Mouse (Mus musculus) adrenal gland, postnatal 36 days (tissue): ENCODE data around the gene AU022252. TPM values are rescaled to one million over a fixed set of nuclear protein-coding genes. Genes with fewer than 3 reads are reported as not detected.
"Not testable (repeated sequence)": the region's sequence is repeated elsewhere in the genome, so short reads cannot be mapped to it uniquely, and the experiment has no call there.

ENCODE experiments used
- DNase-seq, 2 experiments: peaks; one replicate each; pipeline ENCODE4 v3.0.0; 2021; ENCODE audit warnings: mixed read lengths in 1 of 2
- long read RNA-seq, 2 experiments: library from polyadenylated mRNA; stranded (forward); transcript quantifications; one replicate each; pipeline ENCODE4 v2.0.0; 2021; ENCODE audit warnings: borderline sequencing depth in 2 of 2
- total RNA-seq, 2 experiments: library from RNA; stranded (reverse); gene quantifications; 2 replicates each; pipeline ENCODE4 v1.2.3; 2021

The AU022252 gene
- total RNA-seq = 10 to 100 TPM; 25.8 to 26.6 TPM
- long read RNA-seq, experiment 1, full-length matches to known transcripts = 30 of 38 reads
- long read RNA-seq, experiment 1, partial matches to known transcripts = 0 of 38 reads
- long read RNA-seq, experiment 1, other reads (novel, unspliced or antisense) = 8 of 38 reads
- long read RNA-seq, experiment 2, full-length matches to known transcripts = 14 of 19 reads
- long read RNA-seq, experiment 2, partial matches to known transcripts = 3 of 19 reads
- long read RNA-seq, experiment 2, other reads (novel, unspliced or antisense) = 2 of 19 reads

DNA sequence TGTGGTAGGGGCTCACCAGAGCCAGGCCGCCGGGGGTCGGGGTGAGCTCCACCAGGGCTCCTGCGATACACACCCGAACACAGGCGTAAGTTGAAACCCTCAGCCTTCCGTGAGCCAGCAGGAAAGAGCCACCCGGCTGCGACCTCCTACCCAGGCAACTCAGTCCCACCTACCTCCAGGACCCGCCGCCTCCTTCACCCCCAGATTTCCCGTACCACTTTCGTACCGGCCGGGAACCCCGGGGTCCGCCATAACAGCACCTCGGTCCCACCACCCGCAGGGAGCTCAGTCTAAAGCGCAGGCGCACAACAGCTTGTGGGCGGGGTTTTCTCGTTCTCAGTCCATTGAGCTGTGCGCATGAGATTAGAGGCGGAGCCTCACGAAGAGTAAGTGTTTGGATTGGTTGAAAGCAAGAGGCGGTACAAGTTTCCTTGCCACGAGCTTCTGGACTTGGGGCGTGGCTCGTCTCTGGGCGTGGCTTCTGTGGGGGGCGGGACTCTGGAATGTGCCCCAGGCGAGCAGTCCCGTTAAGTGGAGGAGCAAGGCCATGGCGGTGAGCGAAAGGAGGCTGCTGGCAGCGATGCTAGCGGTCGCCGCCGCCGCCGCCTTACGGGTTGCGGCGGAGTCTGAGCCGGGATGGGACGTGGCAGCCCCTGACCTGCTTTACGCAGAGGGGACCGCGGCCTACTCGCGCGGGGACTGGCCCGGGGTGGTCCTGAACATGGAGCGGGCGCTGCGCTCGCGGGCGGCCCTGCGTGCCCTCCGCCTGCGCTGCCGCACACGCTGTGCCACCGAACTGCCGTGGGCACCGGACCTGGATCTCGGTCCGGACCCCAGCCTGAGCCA, at the start of gene AU022252, which contains the start of gene P3h1:
AU022252 (minus strand) TSS at position 303 of the 846 bp plus-strand sequence.
P3h1 (plus strand) TSS at position 506 of the 846 bp plus-strand sequence.
- peak; percentile 99 for DNase-seq

DNA sequence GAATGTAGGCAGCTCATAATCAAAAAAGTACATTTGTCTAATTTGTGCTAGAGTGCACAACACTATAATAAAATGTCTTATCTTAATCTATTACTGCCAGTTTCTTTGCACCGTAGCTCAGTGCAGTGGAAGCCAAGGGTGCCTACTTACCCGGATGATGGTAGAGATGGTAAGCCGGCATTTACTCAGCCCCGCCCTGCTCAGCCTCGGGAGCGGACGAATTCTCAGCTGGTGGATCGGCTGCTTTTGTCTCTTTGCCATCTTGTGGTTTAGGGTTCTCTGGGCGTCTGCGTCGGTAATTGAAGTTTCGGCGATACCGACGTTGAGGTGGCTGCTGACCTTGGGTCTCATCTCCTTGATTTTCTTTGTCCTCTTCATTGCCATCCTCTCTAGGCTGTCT, 46.3 kb upstream of the AU022252 start:
- DNase-seq = not testable (repeated sequence)

DNA sequence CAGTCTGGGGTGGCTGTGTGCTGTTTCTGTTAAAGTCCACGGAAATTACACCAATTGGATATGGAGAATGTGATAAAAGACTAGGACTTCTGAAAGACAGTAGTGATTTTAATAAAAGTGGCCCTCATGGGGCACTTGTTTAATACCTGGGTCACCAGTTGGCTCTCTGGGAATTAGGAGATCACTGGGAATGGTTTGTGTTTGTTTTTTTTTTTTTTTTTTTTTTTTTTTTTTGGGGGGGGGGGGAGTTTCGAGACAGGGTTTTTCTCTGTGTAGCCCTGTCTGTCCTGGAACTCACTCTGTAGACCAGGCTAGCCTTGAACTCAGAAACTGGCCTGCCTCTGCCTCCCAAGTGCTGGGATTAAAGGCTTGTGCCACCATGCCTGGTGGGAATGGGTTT, 43.2 kb upstream of the AU022252 start:
- DNase-seq = no peak

DNA sequence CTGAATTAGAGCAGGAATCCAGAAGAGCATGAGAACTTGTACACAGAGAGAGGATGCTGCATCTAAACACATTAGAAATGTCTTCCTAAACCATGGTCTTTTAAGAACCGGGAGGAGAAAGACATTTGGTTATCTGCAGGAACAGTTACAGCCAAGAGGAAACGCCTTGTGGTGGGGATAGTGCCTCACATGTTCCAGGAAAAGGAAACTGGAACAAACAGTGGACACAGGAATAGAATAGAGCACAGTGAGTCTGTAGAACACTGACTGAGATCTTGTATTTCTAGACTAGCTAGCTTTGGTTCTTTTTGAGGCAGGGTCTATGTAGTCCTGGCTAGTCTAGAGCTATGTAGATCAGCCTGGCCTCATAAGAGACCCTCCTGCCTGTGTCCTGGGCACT, 42.7 kb upstream of the AU022252 start:
- no peak for DNase-seq

DNA sequence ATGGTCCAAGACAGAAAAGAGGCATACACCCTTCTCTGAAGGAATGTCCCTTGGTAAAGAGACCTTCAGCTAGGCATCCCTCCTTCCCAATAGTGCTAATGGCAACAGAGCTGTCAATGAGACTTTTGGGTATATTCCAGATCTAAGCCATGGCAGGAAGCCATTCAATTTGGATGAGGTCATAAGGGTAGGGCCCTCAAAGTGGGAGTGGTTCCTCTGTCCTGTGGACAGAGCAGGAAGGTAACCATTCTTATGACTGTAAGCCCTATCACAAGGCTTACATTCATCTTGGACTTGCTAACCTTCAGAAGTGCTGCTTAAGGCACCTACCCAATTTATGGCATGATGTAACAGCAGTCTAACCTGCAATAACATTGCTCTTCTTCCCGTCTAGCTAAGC, 42.1 kb upstream of the AU022252 start:
- DNase-seq = no peak

DNA sequence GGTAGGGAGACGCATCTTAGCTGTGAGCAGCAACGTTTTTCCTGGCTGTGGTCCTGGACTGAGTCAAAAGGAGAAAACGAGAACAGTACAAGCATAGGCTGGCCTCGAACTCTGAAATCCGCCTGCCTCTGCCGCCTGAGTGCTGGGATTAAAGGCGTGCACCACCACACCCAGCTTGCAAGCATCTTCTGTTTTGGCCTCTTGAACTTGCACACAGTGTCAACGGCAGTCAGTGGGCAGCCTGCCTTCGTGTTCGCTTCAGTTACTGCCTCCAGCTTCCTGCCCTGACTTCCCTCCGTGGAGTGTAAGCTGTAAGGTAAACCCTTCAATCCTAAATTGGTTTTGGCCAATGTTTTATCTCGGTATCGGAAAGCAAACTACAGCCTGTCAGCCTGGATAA, 34.1 kb upstream of the AU022252 start:
- no peak for DNase-seq

DNA sequence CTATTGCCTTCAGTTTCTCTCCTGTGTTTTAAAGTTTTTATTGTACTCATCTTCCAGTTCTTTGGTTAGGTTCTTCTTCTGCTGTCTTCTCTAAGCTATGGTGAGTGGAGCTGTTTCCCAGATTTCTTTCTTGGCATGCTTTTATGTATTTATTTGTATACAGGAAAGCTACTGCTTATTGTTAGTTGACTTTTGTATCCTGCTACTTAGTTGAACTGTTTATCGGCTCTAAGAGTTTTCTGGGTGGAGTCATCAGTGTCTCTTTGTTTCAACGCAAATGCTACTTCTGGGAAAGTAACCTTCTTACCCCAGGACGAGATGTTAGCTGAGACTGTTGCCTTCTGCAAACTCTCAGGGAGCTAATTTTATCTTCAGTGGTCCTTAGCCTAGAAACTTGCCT, 30.9 kb upstream of the AU022252 start:
- no peak for DNase-seq

DNA sequence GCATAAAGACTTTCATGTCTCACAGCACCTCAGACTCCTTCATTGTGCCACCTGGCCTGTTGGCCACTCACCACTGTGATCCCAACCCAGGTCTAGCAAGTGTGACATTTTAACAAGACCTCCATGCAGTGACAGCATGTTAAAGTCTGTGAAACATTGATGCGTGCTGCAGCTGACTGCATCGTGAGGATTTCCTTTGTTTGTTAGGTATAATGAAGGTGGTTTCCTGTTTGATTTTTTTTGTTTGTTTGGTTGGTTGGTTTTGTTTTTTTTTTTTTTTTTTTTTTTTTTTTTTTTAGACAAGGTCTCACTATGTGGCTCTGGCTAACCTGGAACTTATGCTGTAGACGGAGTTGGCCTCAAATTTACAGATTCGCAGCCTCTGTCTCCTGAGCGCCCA, 30.0 kb upstream of the AU022252 start:
- DNase-seq = no peak

DNA sequence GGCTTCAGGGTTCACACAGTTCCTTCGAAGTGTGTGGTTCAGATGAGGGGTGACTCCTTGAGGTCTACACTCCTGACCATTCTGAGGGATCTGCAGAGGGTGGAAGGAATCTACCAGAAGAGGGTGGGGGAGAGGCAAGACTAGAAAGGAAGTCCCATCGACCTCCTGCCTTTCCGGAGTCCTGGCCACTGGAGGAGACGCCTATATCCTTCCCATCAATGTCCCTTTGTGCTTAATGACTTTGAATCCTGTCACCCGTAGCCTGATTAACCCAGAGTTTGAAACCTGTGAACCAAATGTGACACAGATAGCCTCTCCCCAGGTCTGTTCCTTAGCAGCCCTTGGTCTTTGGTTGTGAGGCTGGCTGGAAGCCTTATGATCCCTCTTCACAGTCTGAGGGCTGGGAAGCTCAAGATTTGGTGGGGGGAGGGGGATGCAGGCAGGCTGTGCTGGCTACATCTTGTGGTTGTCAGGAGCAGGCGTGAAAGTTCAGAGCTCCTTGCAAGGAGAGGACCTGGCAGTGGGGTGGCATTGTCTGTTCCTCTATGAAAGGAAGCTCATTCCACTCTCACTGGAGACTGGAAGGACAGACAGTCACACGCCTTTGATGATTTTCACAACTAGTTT, 28.7 kb upstream of the AU022252 start:
- no peak for DNase-seq

DNA sequence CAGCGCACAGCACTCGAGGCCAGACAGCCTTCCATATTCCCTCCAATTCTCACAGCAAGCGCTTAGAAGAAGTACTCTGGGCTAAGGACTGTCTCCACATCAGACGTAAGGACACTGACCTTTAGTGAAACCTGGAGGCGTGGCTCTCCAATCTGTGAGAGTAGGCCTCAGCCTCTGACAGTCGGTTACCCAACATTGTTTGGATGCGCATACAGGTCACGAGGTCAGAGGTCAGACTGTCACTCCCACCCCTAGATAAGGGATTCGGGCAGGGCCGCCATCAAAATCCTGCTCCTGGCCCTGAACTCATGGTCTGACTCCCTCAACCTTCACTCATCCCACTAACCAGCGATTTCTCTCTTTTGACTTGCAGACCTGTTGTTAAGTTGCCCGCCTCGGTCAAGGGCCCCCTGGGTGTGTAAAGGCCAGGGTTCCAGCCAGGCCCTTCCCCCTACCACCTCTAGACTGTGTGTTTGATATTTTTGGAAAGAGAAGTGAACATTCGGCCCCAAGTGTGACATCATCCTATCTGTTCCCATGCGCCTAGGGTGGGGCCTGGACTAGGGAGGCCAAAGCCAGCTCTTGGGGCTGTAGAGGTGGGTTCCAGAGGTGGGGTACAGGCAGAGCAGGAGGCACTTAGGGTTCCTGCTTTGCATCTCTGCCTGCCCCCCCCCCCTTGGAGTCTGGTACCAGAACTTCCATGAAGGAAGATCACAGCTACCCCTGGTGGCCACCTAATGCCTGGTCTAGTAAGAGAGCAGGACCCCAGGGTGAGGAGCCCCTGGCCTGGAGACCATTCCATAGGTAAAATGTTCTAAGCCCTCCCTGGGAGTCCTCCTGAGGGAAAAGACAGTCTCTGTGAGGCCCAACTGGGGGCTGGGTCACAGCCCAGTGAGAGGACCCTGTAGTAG, 27.1 kb upstream of the AU022252 start:
- no peak for DNase-seq

DNA sequence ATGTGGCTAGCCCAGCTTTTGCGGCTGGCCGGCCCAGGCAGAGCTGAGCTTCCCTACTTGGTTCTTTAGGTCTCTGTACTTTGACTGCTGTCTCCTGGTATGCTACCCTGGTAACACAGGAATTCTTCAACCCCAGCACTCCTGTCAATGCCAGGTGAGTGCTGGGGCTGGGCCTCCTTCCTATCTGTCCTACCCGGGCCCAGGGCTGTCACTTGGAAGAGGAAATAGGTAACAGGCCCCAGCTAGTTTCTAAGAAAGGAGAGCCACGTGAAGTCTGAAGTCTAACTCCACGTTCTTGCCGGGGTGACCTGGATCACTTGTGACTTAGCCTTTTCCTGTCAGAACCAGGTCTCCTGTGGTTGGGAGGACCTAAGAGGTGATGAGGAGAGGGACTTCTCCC, 24.6 kb upstream of the AU022252 start:
- no peak for DNase-seq

DNA sequence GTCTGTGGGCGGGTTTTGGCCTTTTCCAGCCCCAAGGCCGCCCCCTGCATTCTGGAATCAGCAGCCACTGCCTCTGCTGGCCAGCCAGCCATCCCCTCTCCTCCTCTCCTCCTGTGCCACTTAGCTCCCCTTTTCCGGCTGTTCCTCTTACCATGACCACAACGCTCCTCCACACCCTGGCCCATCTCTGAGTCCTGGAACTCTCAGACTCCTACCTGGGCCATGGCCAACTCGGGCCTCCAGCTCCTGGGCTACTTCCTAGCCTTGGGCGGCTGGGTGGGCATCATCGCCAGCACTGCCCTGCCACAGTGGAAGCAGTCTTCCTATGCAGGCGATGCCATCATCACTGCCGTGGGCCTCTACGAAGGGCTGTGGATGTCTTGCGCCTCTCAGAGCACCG, 22.8 kb upstream of the AU022252 start, which contains the start of gene Cldn19:
Cldn19 (plus strand) TSS at position 64 of the 400 bp plus-strand sequence.
- peak in 1 of 2 experiments; percentile 23 for DNase-seq

DNA sequence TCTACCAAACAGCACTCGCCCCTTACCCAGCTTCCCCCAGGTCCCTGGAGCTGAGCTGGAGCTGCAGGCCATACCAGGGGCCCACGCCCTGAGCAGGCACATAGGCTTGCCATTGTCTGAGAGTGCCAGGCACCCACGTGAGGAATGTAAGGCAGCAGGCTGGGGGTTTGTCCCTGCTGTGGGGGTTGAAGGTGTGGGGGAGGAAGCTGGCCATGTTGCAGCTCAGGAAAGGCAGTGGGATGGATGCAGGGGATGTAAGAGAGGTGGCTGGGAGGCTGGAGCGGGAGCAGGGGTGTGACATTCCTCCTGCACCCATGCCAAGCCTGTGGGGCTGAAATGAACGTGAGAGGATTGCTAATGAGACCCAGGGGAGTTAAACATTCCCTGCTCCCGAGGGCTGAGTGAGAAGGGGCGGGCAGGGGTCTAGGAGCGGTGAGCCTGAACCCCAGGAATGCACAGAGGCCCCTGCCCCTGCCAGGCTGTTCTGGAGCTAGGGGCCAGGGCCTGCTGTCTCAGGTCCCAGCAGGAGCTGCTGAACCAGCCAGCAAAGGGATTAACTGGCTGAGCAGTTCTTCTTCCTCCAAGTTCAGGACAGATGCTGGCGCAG, 21.6 kb upstream of the AU022252 start:
- no peak for DNase-seq

DNA sequence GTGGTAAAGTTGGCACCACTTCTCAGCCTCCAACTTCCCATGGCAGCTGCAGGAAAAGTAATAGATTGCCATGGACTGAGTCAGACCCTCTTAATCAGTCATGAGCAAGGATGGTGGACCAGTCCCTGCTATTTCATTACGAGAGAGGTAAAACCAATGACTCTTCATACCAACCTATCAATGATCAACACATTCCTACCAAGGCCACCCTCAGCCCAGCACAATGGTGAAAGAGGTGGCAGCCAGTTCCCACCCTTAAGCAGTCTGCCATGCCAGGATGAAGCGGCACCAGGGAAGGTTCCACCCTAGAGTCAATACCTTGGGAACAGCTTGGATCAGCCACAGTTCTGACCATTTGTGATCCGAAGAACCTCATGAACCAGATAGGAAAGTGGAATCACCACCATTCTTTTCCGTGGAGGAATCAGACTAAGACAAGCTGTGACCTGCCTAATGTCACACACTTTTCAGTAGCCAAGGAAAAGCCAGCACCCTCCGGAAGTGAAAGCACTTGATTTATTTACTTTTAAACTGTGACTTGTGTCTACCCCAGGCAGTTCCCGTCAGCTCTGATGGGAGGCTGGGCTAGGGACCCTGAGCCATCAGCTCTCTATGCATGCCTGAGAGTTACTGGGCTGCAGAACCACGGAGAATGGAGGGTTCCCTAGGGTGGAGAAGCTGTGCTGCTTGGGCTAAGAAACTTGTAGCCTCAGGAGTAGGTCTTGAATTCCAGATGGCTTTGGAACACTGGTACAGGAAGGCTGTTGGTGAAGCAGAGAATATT, 19.7 kb upstream of the AU022252 start:
- no peak for DNase-seq

DNA sequence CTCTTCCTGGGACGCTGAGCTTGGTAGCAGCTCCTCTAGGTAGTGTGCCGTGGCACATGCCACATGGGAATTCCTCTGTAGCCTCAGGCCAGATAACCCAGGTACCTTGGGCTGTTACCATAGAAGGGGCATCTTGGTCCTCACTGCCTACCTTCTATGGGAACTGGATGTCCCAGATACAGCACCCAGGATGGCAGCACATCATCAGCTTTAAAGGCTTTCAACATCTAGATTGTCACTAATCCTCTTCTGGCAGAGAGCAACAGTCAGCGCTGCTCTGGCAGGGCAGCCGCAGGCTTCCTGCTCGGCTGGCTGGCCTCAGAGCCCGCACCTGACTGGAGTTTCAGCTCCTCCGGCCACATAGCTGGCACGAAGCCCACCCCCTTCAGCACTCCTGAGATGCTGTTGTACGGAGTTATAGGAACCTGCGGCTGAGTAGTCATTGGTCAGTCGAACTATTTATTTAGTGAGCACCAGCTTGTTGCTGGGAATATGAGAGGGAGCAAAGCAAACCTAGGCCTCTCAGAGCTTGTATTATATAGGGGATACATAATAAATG, 16.0 kb upstream of the AU022252 start:
- DNase-seq = no peak

DNA sequence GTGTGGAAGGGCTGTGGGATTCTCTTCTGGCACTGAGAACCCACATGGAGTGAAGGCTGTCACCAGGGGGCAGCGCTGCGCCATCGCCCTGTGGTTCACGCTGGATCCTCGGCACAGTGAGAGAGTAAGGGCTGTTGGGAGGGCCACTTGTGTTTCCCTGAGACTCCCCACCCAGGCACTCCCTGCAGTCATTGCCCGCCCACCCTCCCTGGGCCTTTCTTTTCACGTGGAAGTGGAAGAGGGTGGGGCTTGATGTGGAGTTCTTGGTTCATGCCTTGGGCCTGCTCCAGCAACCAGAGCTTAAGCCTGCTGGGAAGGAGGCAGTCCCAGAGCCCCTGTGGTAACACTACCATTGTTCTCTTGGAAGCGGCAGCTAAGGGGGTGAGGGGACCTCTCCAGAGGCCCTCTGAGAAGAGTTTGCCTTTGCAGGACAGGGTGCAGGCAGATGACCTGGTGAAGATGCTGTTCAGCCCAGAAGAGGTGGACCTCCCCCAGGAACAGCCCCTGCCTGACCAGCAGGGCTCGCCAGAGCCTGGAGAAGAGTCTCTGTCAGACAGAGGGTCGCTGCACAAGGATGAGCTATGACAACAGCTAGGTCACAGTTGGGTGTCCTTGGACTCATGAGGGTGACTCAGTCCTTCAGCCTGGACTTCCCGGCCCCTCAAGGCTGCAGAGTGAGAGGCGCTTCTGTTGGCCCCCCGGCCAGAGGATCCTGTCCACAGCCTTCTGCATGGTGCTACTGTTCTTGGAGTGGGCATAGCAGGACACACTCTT, 15.1 kb upstream of the AU022252 start:
- peak; percentile 87 to 93 for DNase-seq

DNA sequence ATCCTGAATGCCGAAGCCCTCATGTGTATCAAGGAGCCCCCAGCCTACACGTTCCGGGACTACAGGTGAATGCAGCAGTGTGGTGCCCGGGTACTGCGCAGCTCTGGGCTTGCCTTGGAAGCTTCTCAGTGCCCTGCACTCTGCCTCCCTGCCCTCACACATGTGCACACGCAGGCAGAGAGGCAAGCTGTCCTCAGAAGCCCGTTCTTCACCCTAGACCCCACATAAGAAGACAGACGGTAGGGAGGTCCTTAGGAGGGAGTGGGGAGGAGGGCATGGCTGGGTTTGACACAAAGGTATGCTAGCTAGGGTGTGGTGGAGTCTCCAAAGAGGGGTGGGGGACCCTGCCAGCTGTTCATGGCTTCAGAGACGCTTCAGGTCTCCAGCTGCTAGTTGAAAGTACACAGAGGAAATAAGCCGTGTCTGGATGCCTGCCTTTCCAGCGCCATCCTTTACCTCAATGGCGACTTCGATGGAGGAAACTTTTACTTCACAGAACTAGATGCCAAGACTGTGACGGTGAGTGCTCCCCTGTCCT, 14.2 kb upstream of the AU022252 start:
- no peak for DNase-seq

DNA sequence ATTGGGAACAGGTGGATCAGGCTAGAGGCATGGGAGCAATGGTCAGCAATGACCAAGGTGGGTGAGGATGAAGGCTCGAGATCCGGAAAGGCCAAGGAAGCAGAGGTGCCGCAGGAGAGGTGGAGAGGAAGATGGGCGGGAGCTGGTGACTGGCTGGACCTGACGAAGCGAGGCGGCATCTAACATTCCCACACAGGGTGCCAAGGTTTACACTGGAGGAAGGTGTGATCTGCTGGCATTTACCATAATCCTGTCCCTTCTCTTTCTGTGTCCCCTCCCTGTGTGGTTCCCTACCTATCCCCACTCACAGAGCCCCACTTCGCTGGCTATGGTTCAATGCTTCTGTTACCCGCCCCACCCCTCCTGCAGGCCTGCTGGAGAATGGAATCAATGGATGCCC, 13.4 kb upstream of the AU022252 start:
- DNase-seq = no peak

DNA sequence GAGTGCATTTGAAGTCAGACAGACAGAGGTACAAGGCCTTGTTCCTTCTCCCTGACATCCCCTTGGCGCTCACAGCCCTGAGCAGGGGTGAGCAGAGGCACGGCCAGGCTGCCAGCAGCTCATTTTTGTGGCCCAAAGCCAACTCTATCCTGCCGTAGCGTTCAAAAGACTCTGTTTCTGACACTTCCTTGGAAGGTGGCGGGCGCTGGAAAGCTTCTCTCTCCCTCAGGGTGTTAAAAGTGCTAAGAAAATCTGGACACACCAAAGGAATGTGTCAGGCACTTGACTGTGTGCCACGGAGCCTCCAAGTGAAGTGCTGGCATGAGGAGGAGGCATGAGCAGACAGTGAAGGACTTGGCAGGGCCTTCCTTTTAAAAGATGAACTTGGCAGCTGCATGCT, 13.0 kb upstream of the AU022252 start:
- peak; percentile 52 to 58 for DNase-seq
